Mouse (Mus musculus): ENCODE results near the gene Dynlt1c.
"Not testable (repeated sequence)": the region's sequence is repeated elsewhere in the genome, so short reads cannot be mapped to it uniquely, and the experiment has no call there.

The Dynlt1c gene

GRCm38 (mm10) chr17:6619271-6619670 is 17.8 kb downstream of the Dynlt1c start:
- not testable (repeated sequence) for DNase-seq (ENCODE audit: low read depth)

DNA sequence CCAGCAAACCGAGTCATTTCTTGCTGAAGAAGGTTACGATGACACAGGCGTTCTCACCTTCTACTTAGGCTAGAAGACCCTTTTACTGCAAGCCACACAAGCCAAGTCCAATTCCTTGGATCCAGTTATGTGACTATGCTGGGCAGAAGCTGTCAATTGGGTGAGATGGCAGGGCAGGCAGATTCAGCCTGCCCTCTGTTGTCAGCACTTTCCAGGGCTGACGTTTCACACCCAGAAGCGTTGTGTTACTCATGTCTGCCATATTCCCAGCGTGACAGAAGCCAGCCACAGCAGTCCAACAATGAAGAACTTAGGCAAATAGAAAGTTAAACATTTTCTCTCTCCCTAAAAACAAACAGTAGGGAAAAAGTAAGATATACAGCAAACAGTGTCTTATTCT is 18.6 kb downstream of the Dynlt1c start:
- DNase-seq (ENCODE audit: low read depth), result not testable (repeated sequence)

DNA sequence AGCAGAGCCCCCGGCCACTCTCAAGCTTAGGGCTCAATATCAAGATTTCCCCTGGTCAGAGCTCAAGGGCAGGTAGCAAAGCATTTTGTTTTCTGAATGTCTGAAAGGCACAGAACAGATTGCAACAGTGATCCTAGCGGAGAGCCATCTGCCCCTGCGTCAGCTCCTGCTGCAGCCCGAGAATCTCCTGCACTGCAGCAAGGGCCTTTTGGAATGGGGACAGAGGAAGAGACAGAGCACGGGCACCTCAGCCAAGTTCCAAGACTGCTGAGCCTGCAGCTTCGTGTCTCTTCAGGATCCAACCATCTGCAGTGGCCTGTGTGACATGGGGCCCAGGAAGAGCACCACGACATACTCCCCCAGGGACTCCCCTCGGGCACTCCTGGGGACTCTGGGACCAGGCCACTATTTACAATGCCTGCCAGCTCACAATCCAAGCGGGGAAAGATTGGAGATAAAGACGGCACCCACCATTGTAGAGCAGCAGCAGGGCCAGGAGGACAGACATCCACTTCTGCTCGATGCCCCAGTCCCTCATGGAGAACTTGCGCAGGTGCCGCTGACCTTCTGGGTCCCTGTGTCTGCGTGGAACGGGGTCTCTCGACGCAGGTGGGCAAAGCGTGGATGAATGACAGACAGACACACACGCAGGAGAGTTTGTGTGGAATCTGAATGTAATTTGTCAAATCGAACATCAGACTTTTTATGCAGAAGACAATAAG is 19.4 kb downstream of the Dynlt1c start:
- not testable (repeated sequence) for DNase-seq (ENCODE audit: low read depth)

DNA sequence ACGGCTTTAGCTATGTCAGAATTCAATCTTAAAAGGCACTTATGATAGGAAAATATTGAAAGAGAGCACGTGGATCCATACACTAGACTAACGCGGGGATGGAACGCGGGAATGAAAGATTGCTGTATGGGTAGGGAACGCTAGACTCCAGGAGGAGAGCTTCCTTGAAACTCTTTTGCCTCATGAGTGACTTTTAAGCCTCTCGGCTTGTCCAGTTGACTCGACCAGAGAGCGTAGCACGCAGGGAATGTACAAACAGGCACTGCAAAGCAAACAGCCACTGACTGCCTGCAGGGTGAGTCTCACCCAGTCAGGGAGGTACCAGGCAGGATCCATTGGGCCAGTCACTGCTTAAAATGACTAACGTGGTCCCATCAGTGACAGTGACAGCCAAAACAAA is 20.5 kb downstream of the Dynlt1c start:
- not testable (repeated sequence) for DNase-seq (ENCODE audit: low read depth)

GRCm38 (mm10) chr17:6624926-6625558 is 23.6 kb downstream of the Dynlt1c start:
- DNase-seq (ENCODE audit: low read depth), result not testable (repeated sequence)

GRCm38 (mm10) chr17:6630398-6630797 is 28.9 kb downstream of the Dynlt1c start:
- not testable (repeated sequence) for DNase-seq (ENCODE audit: low read depth)

GRCm38 (mm10) chr17:6632850-6633249 is 31.4 kb downstream of the Dynlt1c start:
- DNase-seq (ENCODE audit: low read depth), result not testable (repeated sequence)

GRCm38 (mm10) chr17:6635781-6636180 is 34.3 kb downstream of the Dynlt1c start:
- DNase-seq (ENCODE audit: low read depth), result not testable (repeated sequence)

DNA sequence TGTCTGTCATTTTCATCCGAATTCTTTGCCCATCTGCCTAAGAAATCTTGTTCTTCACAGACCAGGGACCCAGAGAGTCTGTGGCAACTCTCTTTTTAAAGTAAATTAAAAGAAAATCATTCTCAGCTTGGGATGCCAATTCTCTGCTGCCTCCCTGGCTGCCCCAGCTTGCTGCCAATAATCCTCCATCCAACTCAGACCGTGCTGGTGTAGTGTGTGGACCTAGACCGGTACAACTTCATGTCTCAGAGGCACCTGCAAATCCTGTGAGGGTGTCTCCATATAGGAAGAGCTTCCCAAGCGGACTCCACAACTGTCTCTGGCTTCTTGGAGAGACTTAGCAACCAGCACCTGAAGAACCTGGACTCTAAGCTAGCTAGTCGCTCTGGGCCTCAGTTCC is 35.4 kb downstream of the Dynlt1c start:
- no peak for DNase-seq (ENCODE audit: low read depth)

DNA sequence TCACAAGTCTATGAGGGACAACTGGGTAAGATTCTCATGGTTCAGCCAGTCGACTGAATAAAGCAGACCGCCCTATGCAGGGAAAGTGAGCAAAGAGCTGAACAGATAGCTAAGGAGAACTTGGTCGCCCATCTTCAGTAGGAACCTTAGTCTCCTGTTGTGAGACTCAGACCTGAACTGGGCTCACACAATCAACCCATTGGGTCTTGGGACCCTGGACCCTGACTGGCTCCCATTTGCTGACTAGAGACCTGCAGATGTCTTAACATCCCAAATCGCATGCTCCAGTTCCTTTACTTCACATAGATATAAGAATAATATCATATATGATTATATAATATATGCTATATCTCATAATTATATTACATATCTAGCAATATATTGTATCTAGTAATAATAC is 36.0 kb downstream of the Dynlt1c start:
- DNase-seq (ENCODE audit: low read depth), result not testable (repeated sequence)

- DNase-seq (ENCODE audit: low read depth), result not testable (repeated sequence)
Observed at GRCm38 (mm10) chr17:6638444-6638843, 37.0 kb downstream of the Dynlt1c start.

- DNase-seq (ENCODE audit: low read depth), result not testable (repeated sequence)
Observed at GRCm38 (mm10) chr17:6639486-6639885, 38.0 kb downstream of the Dynlt1c start.

DNA sequence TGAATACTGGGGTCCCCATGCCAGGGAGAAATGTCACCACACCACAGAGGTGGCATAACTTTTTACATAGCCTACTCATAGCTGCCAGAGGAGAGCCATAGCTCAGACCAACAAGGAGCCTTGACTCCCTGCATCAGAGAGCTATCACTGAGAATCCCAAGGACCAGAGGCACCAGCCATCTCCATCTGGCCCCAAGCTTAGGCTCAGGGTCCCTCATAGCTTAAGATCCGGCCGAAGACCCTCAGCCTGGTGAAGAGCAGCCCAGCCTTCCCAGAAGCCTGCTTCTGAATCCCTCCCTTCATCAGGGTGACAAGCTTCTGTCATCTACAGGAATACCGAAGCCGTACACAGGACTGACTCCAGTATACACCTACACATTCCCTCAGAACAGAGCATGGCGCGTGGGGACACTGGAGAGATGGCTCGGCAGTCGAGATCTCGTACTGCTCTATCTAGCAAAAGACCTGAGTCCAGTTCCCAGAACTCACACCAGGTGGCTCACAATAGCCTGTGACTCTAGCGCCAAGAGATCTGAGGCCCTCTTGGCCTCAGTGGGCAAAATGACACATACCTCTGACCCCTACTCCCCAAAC is 38.7 kb downstream of the Dynlt1c start:
- not testable (repeated sequence) for DNase-seq (ENCODE audit: low read depth)

DNA sequence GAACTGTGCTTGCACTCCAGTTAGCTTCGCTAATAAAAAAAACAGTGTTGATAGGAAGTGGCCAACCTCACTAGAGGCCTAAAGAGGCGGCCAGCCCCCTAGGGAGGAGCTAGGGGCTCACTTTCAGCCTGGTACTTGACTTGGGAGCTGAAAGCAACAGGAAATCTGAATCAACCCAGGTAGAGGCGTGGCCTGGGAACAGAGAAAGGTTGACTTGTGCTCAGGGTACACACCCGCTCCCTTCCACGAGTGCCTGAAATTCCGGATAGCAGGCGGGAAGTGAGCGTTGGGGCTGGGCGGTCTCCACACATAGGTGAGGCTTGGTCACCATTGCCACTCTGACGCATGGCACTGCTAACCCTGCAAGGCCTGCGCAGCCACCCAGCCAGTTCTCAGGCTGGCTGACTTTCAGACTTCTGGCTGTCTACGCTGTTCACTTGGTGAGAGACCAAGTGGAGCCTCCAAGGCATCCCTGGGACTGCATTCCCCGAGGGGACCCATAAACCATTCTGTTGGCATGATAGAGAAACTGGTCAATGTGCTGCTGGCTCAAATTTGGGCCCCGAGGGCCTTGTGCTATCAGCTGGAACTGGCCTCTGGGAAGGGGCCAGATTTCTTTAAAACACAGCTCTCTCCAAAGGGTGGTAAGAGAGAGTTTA is 39.4 kb downstream of the Dynlt1c start:
- DNase-seq (ENCODE audit: low read depth), result not testable (repeated sequence)

- DNase-seq (ENCODE audit: low read depth), result not testable (repeated sequence)
Observed at GRCm38 (mm10) chr17:6644210-6644609, 42.7 kb downstream of the Dynlt1c start.

- DNase-seq (ENCODE audit: low read depth), result not testable (repeated sequence)
Observed at GRCm38 (mm10) chr17:6644673-6645072, 43.2 kb downstream of the Dynlt1c start.

- DNase-seq (ENCODE audit: low read depth), result not testable (repeated sequence)
Observed at GRCm38 (mm10) chr17:6645668-6646067, 44.2 kb downstream of the Dynlt1c start.

- DNase-seq (ENCODE audit: low read depth), result not testable (repeated sequence)
Observed at GRCm38 (mm10) chr17:6646841-6647240, 45.4 kb downstream of the Dynlt1c start.

DNA sequence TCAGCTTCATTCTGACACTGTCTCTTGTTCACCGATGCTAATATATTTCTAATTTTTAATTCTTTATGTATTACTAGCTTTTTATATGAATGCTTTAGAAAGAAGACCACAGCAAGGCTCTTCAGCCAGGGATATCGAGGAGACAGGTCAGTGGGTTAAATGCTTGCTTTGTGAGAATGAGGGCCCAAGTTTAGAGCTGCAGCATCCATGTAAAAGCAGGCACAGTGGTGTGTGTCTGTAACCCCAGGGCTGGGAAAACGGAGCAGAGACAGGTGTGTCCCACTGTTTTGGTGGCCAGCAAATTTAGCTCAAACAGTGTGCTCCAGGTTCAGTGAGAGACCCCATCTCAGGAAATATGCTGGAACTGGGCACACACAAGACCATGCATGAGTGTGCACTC is 46.0 kb downstream of the Dynlt1c start:
- DNase-seq (ENCODE audit: low read depth), result not testable (repeated sequence)

DNA sequence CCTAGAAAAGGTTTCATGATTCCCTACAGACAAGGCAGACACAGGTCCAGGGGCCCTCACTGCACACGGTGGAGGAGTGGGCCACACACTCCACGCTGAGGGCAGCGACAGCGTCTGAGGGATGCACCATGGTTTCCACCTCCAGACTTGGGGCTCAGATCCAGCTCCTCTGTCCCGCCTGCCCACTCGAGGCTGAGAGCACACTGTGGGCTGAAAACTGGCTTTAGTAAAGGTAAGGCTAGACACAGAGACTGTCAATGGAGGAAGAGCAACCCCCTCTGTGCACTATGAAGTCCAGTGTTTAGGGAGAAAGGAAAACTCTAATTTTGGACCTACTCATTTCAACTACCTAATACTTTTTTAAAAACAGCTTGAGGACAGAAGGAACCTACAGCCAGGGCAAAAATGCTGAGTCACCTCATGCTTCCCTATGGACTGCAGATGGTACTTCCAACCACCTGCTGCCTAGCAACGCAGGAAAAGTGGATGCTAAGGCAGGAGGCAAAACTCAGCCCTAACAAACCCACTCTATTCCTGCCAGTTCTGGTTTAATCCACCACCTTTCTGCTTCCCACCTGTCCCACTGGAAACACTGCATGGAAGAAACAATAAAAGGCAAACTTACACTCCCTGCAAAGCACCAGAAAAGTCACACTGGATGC is 49.6 kb downstream of the Dynlt1c start:
- DNase-seq (ENCODE audit: low read depth), result peak; percentile 9

DNA sequence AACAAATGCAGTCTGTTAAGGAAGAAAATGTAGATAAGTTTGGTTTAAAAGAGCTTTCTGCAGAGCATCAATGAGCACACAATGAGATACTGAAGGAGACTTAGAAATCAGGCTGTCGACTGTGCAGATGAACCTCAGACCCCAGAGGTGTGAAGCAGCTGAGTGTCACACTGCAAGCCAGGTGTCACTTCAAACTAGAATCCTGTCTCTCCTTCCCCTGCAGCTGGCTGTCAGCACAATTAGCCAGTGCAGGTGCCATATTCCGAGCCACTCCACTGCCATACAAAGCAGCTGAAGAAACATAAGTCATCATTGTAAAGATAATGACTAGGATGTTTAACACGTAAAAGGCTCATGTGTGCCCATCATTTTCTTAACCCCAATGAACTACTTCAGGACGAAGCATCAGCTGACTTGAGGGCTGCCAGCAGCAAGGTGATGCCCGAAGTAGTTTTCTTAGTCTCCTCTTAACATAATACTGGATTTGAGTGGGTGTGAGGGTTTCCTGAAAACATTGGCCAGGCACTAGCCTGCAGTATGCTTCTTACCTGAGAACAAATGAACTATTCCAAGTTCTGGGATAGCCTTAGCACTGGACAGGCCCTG is 52.0 kb downstream of the Dynlt1c start:
- DNase-seq (ENCODE audit: low read depth), result not testable (repeated sequence)

Data from NIH3T3 (cell line).